Mouse (Mus musculus) small intestine, adult 2 months (tissue): ENCODE measurements around the gene Msi2.

Experiments used
- CTCF ChIP-seq: fragments of 200-500 bp; IDR thresholded peaks from 2 replicates; pipeline ENCODE4 v1.5.1; 2012; ENCODE audit warnings: low read depth, mild to moderate bottlenecking, control low read depth, inconsistent platforms, low read length, moderate library complexity, mixed read lengths; ENCODE audit not compliant: insufficient replicate concordance, insufficient read length; ENCODE audit errors: extremely low read depth
- POLR2A ChIP-seq: fragments of 200-500 bp; IDR thresholded peaks from 2 replicates; pipeline ENCODE4 v1.6.1; 2012; ENCODE audit warnings: low read depth, mild to moderate bottlenecking, control low read depth, inconsistent platforms, low read length, moderate library complexity

DNA sequence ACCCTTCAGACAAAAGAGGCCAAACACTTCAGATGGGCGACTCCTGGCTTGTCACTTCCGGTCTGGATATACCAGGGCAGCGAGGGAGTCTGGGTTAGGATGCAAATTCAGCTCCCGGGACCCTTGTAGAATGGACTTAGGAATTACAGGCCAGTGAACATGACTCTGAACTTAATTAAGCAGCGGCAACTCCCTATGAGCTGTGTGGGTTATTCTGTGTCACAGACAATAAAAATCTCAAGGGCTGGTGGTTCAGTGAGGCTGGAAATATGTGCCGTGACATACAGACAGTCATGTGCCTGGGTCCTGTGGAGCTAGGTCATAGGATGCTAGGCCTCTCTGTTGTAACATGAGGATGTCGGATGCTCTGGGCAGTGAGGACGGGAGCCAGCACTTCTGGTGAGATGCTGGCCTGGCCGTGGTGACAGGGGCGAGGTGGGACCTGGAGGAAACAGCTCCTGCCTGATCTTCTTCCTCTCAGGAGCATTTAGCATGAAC, 261.0 kb downstream of the Msi2 start:
- TF ChIP-seq POLR2A: no peak
- no peak for TF ChIP-seq CTCF
